Mouse (Mus musculus): ENCODE measurements around the gene Efcab6. TPM values are rescaled to one million over a fixed set of nuclear protein-coding genes. Genes with fewer than 3 reads are reported as not detected.
A peak's percentile ranks its signal among the peaks of the same experiment; 100 is the strongest.

Efcab6 gene
- polyA plus RNA-seq, 1 experiment from 2014 or later, result not detected

DNA sequence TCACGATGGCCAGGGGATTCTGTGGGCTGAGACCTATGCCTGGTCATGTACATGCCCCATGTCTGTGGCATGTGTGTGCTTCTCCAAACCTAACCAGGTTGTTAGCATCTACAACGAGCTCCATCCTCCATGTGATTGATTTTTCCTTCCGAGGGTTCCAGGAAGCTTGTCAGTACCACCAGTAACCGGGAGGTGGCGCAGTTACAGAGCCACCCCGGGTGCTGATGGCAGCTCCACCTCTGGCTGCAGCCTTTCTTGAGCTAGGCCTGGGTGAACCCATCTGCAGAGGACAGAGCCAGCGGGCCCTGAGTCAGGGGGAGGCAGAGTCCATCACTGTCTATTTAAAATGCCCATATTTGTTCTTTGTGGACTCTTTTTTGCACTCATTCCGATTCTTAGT lies 208.1 kb downstream of the Efcab6 start:
- no peak for ATAC-seq (ENCODE audit: low FRiP score, low read depth)
- H3K36me3 ChIP-seq, result no peaks in the 10 kb centered on the region
- 23% methylated on average over 8 of the region's 8 CpGs for WGBS
- H3K27ac ChIP-seq (replicated peaks), result no peak overlapping the region
- no peaks in the 10 kb centered on the region for H3K9me3 ChIP-seq
- H3K4me3 ChIP-seq, result no peak overlapping the region
- H3K4me2 ChIP-seq (replicated peaks), result no peak overlapping the region
- H3K4me1 ChIP-seq, result no peaks in the 10 kb centered on the region
- H3K27me3 ChIP-seq, result no peaks in the 10 kb centered on the region
- no peak overlapping the region for H3K9ac ChIP-seq (replicated peaks)

DNA sequence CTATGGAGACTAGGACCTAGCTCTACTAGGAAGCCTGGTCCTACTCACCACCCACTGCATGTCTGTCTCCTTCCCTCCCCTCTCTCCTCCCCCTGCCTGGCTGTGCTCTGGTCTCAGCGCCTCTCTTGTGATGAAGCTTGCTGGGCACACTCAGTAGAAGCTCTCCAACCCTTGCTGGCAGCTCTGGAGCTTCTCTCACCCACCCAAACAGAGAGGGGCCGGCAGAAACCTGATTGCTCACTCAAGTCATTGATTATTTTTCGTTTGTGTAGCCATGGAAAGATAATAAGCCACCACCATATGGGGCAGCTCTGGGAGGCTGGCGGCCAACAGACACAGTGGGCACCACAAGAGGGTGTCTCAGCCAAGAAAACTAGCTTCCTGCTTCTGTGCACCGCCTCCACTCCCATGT lies 211.8 kb downstream of the Efcab6 start:
- Histone ChIP-seq H3K36me3 (no peaks in the 10 kb centered on the region), H3K4me3 (no peak overlapping the region), H3K9me3 (no peaks in the 10 kb centered on the region), H3K9ac (replicated peaks) (no peak overlapping the region), H3K27me3 (0 out of 2 replicates have a peak, but pooled peaks cover 5% of the 10 kb centered on the region), H3K27ac (replicated peaks) (no peak overlapping the region), H3K4me1 (no peaks in the 10 kb centered on the region), H3K4me2 (replicated peaks) (no peak overlapping the region)
- no peak for ATAC-seq (ENCODE audit: low FRiP score, low read depth)
- WGBS, result 71% methylated on average over 5 of the region's 5 CpGs

DNA sequence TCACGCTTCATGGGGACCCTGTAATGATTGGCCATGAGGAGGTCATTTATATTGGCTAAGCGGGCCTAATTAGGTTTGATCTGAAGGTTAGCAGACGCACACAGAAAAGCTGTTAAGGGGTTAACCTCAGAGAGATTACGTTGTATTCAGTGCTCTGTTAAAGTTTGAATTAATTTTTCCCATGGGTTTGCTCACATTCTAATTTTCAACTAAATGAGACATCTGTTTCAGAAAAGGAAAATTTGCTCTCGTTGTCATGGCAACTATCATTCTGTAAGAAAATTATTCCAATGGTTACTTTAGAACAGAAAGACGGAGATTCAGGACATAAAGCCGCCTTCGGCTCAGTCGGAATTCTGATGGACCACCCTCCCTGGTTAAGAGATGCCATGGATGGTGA lies 217.0 kb downstream of the Efcab6 start:
- H3K9me3 ChIP-seq, result no peaks in the 10 kb centered on the region
- H3K27ac ChIP-seq (replicated peaks), result no peak overlapping the region
- no peaks in the 10 kb centered on the region for H3K36me3 ChIP-seq
- H3K4me2 ChIP-seq (replicated peaks), result no peak overlapping the region
- H3K4me3 ChIP-seq, result no peak overlapping the region
- H3K27me3 ChIP-seq, result peaks cover 19% of the 10 kb centered on the region
- H3K4me1 ChIP-seq, result peaks cover 48% of the 10 kb centered on the region
- 58% methylated on average over 9 of the region's 9 CpGs for WGBS
- no peak for ATAC-seq (ENCODE audit: low FRiP score, low read depth)
- no peak overlapping the region for H3K9ac ChIP-seq (replicated peaks)

DNA sequence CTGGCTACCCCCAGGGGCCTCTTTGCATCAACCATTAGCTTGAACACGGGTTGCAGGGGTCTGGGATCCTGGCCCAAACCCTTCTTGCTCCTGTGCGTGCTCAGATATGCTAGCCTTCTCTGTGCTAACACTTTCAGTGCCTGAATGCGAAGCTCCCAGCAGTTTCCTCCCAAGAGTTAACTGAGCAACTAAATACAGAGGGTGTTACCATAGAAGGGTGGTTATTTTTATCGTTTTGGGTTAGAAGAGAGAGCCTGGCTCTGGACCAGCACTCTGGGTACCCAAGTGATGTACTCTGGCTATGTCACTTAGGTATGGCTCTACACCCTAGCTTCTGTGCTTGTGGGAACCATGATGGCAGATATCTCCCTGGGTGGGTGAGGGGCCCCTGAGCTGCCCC lies 217.7 kb downstream of the Efcab6 start:
- Histone ChIP-seq H3K27ac (replicated peaks) (no peak overlapping the region), H3K36me3 (no peaks in the 10 kb centered on the region), H3K9me3 (no peaks in the 10 kb centered on the region), H3K4me2 (replicated peaks) (no peak overlapping the region), H3K27me3 (peaks cover 20% of the 10 kb centered on the region), H3K9ac (replicated peaks) (no peak overlapping the region), H3K4me3 (no peak overlapping the region), H3K4me1 (peaks cover 52% of the 10 kb centered on the region)
- ATAC-seq (ENCODE audit: low FRiP score, low read depth), result no peak
- 82% methylated on average over 4 of the region's 4 CpGs for WGBS

DNA sequence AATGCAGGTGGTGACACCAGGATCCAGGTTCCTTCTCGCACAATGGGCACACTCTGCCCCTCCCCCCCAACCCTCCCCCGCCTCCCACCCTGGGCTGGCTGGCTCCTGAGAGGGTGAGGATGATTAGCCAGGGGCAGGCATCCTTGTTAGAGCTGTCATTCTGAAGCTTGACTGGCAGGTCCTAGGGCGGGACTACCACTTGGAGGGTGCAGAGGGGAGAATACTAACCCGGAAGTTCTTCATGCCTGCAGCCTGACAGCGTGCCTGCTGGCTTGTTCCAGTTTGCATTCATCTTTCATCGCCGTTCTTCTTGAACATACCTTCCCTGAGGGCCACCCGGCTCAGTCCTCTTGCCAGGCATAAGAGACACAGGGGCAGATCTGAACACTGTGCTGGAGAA lies 218.6 kb downstream of the Efcab6 start:
- Histone ChIP-seq H3K36me3 (no peaks in the 10 kb centered on the region), H3K9me3 (no peaks in the 10 kb centered on the region), H3K4me3 (no peak overlapping the region), H3K27ac (replicated peaks) (no peak overlapping the region), H3K4me1 (peaks cover 52% of the 10 kb centered on the region), H3K4me2 (replicated peaks) (no peak overlapping the region), H3K27me3 (peaks cover 20% of the 10 kb centered on the region), H3K9ac (replicated peaks) (no peak overlapping the region)
- WGBS, result 34% methylated on average over 8 of the region's 8 CpGs
- ATAC-seq (ENCODE audit: low FRiP score, low read depth), result 0 out of 2 replicates have a peak, but pooled peaks have one; percentile 34

DNA sequence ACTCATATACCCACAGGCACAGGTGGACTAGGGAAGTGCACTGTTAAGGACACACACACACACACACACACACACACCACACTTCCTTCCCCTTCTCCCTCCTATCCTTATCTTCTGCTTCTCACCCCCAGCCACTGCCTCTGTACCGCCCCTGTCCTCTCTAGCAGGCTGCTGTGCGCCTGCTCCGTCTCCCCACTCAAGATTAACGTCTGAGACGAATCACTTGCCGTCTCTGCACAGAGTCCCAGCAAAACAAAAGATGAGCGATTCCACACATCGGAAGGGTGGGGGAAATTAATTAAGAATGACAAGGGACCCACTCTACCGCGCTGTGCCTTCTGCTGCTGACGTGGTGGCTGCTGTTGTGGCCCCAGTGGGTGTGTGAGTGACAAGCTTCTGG lies 219.4 kb downstream of the Efcab6 start:
- Histone ChIP-seq H3K36me3 (no peaks in the 10 kb centered on the region), H3K27me3 (peaks cover 16% of the 10 kb centered on the region), H3K4me3 (no peak overlapping the region), H3K27ac (replicated peaks) (peak overlapping the region; percentile 15; the same call in 1 of the 2 replicates), H3K9me3 (no peaks in the 10 kb centered on the region), H3K9ac (replicated peaks) (no peak overlapping the region), H3K4me2 (replicated peaks) (no peak overlapping the region), H3K4me1 (peaks cover 52% of the 10 kb centered on the region)
- WGBS, result 36% methylated on average over 11 of the region's 11 CpGs
- ATAC-seq (ENCODE audit: low FRiP score, low read depth), result 0 out of 2 replicates have a peak, but pooled peaks have one; percentile 38

DNA sequence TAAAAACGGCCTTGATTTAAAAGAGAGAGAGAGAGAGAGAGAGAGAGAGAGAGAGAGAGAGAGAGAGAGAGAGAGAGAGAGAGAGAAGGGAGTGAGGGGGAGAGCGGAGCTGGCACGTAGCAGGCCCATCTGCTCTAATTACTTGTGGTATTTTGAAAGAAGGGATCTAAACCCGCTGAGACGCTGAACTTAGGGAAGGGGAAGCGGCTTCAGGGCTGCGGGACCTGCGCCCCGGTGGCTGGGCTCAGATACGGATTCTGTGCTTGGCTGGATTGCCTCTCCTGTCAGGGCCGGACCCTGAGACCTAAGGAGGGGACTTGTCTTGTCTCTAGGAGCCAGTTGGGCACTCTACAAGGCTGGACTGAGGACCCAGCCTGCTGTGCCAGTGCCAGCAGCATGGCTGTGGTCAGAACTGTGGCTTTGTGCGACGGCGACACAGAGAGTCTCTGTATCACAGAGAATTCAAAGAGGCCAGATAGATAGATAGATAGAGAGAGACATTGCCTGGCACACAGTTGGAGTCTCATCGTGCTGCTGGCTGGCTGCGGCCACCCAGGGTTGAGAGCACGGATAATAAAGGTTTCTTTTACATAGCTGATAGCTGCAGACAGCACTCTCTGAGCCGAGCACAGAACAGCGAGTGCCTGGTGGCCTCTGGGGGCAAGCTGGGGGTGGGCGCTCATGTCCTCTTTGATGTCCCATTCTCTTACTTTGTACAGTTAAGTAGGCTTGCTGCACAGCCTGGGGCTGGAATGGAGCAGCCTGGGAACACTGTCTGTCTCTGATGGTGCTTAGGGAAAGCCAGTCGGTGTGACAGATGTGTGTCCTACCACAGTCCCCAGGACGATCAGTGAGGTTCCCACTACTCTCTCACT lies 222.0 kb downstream of the Efcab6 start:
- 23% methylated on average over 22 of the region's 22 CpGs for WGBS
- H3K36me3 ChIP-seq, result no peaks in the 10 kb centered on the region
- peaks cover 52% of the 10 kb centered on the region for H3K4me1 ChIP-seq
- H3K4me2 ChIP-seq (replicated peaks), result no peak overlapping the region
- no peak overlapping the region for H3K9ac ChIP-seq (replicated peaks)
- ATAC-seq (ENCODE audit: low FRiP score, low read depth), result no peak
- peaks cover 15% of the 10 kb centered on the region for H3K27me3 ChIP-seq
- no peak overlapping the region for H3K4me3 ChIP-seq
- no peaks in the 10 kb centered on the region for H3K9me3 ChIP-seq
- H3K27ac ChIP-seq (replicated peaks), result no peak overlapping the region

DNA sequence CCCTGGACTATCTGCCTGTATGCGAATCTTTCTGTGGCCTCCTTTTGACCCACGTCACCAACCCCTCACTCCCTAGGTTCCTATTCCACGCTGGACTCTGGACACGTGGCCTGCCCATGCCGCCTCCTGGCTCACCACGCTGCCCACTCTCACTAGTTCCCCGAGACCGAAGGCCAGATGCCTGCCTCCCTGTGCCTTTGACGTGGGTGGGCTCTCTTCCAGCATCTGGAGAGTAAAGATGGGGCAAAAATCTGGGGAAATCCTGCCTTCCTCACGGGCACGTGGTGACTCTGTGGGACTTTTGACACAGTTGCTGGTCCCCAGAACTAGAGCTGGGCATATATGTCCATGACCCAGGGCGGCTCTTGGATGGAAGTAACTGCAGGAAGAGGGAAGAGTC lies 222.8 kb downstream of the Efcab6 start:
- Histone ChIP-seq H3K27ac (replicated peaks) (no peak overlapping the region), H3K27me3 (peaks cover 15% of the 10 kb centered on the region), H3K36me3 (no peaks in the 10 kb centered on the region), H3K9me3 (no peaks in the 10 kb centered on the region), H3K9ac (replicated peaks) (no peak overlapping the region), H3K4me2 (replicated peaks) (no peak overlapping the region), H3K4me3 (no peak overlapping the region), H3K4me1 (peaks cover 45% of the 10 kb centered on the region)
- WGBS, result 87% methylated on average over 12 of the region's 12 CpGs
- no peak for ATAC-seq (ENCODE audit: low FRiP score, low read depth)

DNA sequence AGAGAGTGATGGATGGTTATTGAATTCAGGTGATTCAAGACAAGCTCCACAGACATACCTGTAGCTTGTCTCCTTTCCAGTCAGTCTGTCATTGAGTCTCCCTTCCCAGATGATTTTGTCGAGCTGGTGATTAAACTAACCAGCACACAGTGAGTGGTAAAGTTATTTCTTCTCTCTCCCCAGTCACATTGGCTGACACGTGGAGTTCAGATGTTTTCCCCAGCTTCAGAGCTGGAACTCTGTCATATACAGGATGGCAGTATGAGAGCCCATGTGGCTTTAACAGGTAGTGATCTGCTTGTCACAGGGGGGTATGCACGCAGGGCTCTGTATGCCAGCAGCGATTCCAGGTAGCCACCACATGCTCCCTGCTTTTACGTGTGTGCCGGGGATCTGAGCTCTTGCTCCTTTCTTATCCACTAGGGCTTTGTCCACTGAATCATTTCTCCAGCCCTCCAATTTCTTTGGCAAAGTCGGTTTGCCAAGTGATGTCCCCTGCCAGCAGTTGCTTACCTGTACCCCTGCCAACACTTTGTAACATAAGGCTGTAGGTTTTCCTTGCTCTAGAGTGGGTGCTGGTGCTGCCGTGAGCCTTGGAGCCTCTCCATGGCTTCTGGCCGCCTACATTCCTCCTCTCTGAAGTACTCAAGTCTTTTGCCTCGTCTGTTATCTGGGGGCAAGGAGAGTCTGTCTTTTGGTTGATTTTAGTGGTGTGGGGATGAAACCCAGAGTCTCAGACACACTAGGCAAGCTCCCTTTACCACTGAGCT lies 224.0 kb downstream of the Efcab6 start:
- peaks cover 15% of the 10 kb centered on the region for H3K27me3 ChIP-seq
- H3K4me3 ChIP-seq, result no peak overlapping the region
- H3K9ac ChIP-seq (replicated peaks), result no peak overlapping the region
- no peak overlapping the region for H3K4me2 ChIP-seq (replicated peaks)
- WGBS, result 78% methylated on average over 10 of the region's 10 CpGs
- H3K4me1 ChIP-seq, result peaks cover 33% of the 10 kb centered on the region
- H3K9me3 ChIP-seq, result no peaks in the 10 kb centered on the region
- H3K36me3 ChIP-seq, result no peaks in the 10 kb centered on the region
- H3K27ac ChIP-seq (replicated peaks), result no peak overlapping the region
- no peak for ATAC-seq (ENCODE audit: low FRiP score, low read depth)

DNA sequence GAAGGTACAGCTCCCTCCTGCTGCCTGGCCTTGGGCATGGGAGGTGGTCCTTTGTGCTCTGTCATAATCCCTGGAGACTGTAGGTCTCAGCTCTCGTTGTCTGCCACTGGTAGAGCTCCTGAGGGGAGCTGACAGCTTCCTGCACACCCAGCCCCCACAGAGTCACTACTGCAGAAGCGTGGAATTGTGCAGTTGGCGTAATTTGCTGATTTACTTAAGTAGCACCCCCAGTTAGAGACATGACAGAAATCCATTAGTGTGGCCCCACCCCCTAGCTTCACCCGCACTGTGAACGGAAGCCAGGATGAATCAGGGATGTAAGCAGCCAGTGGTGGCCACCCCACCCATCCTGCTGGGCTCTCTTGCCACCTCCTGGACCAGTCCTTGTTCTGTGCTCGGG lies 232.9 kb downstream of the Efcab6 start:
- Histone ChIP-seq H3K27ac (replicated peaks) (no peak overlapping the region), H3K36me3 (no peaks in the 10 kb centered on the region), H3K4me3 (no peak overlapping the region), H3K4me1 (no peaks in the 10 kb centered on the region), H3K9ac (replicated peaks) (no peak overlapping the region), H3K27me3 (no peaks in the 10 kb centered on the region), H3K9me3 (no peaks in the 10 kb centered on the region), H3K4me2 (replicated peaks) (no peak overlapping the region)
- WGBS, result 72% methylated on average over 6 of the region's 6 CpGs
- ATAC-seq (ENCODE audit: low FRiP score, low read depth), result no peak

DNA sequence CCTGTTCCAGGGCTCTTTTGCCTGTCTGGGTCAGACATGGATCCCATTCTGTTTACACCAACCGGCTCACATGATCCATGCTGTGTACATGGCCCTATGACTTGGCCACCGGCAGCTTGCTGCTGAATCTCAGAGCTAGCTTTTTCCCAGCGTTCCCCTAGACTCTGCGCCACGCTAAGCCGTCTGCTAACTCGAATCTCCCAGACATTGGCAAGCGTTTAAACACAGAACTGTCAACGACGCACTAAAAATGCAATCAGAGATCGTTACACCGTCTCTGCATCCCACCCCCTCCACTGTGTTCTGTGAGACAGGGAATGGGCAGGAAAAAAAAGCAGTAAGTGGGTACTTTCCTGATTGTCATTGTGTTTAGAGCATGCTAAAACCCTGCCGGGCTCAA lies 236.0 kb downstream of the Efcab6 start:
- WGBS, result 90% methylated on average over 13 of the region's 13 CpGs
- Histone ChIP-seq H3K9ac (replicated peaks) (no peak overlapping the region), H3K4me1 (no peaks in the 10 kb centered on the region), H3K27me3 (no peaks in the 10 kb centered on the region), H3K27ac (replicated peaks) (no peak overlapping the region), H3K9me3 (no peaks in the 10 kb centered on the region), H3K4me3 (no peak overlapping the region), H3K36me3 (no peaks in the 10 kb centered on the region), H3K4me2 (replicated peaks) (no peak overlapping the region)
- ATAC-seq (ENCODE audit: low FRiP score, low read depth), result no peak

DNA sequence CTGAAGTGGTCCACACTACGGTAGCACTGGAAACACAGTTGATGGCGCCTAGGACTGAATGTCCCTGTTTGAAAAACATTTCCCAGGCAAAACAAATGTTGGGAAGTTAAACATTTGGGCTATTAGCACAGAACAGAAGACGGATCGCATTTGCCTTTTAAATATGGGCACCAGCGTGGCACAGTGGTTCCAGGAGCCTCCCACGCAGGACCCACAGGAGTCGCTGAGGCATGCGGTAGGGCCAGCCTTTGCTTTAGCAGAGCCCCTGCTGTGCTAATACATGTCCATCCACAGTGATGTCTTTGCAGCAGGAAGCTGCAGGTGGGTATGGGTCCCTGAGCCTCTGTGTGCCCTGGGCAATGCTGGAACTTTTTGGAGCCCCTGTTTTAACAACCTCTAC lies 237.2 kb downstream of the Efcab6 start:
- H3K36me3 ChIP-seq, result no peaks in the 10 kb centered on the region
- no peak overlapping the region for H3K9ac ChIP-seq (replicated peaks)
- no peaks in the 10 kb centered on the region for H3K4me1 ChIP-seq
- H3K27ac ChIP-seq (replicated peaks), result no peak overlapping the region
- no peaks in the 10 kb centered on the region for H3K27me3 ChIP-seq
- H3K9me3 ChIP-seq, result no peaks in the 10 kb centered on the region
- no peak overlapping the region for H3K4me2 ChIP-seq (replicated peaks)
- WGBS, result 80% methylated on average over 8 of the region's 8 CpGs
- no peak overlapping the region for H3K4me3 ChIP-seq
- ATAC-seq (ENCODE audit: low FRiP score, low read depth), result no peak

Data from midbrain, embryonic 12.5 days (tissue).